Mouse (Mus musculus) CH12.LX (cell line): Measurements from ENCODE around the gene Matn4.

Experiments used
- CHD1 ChIP-seq: IDR thresholded peaks from 2 replicates; pipeline ENCODE4 v1.6.1; 2012; ENCODE audit warnings: low read depth, low read length, improper control_type of control experiment, inconsistent platforms
- PAX5 ChIP-seq: IDR thresholded peaks from 2 replicates; pipeline ENCODE4 v1.6.1; 2012; ENCODE audit warnings: low read length, inconsistent platforms, mixed read lengths
- TBP ChIP-seq: conservative IDR thresholded peaks from 2 replicates; pipeline ENCODE4 v1.6.1; 2011; ENCODE audit warnings: low read depth, low read length, improper control_type of control experiment
- USF2 ChIP-seq: conservative IDR thresholded peaks from 2 replicates; pipeline ENCODE4 v1.6.1; 2011; ENCODE audit warnings: low read depth, low read length, improper control_type of control experiment

GRCm38 (mm10) chr2:164419489-164419888, 14.5 kb upstream of the Matn4 start:
- TF ChIP-seq CHD1 (no peak), USF2 (no peak), TBP (no peak), PAX5 (no peak)
